Mouse (Mus musculus): ENCODE measurements at regions not wholly inside any gene's neighbourhood (a gene's known extent, or its start where the extent isn't known, plus 50 kb on each side); places are given as distances from the start of the nearest gene placed in this dataset.
"Not testable (repeated sequence)": the region's sequence is repeated elsewhere in the genome, so short reads cannot be mapped to it uniquely, and the experiment has no call there.

GRCm38 (mm10) chr4:49958275-49958674 is 112.7 kb upstream of the Grin3a start:
- DNase-seq (ENCODE audit: extremely low spot score in 1 of 2, low spot score in 2 of 2), result no peak
- intact Hi-C loops (cut with DNase I), result loop anchor here (5.0 kb wide), 2 partner anchors 111 to 266 kb away; partner anchors contain the start of gene Grin3a

- intact Hi-C loops (cut with DNase I), result loop anchor here (5.0 kb wide), 2 partner anchors 110 to 265 kb away; partner anchors contain the start of gene Grin3a
- DNase-seq (ENCODE audit: extremely low spot score in 1 of 2, low spot score in 2 of 2), result no peak
Observed at GRCm38 (mm10) chr4:49956855-49957254, 111.3 kb upstream of the Grin3a start.

DNA sequence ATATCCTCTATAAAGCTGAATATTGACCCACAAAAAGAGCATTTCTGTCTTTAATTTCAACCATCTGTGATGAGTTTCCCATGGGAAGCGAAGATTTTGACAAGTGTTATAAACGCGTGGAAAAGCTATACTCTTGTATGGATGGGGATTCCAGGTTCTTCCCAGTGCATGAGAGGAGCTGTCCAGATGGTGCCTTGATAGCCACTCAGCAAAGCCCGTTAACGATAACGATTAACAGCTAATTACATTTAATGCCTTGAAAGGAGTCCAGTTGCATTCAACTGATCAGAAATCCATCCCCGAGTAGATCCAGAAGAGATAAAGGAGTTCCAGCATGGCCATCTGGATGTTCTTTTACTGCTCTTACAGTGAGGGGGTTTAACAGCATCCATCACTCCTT is 100.8 kb upstream of the Grin3a start:
- DNase-seq (ENCODE audit: extremely low spot score in 1 of 2, low spot score in 2 of 2), result no peak
- intact Hi-C loops (cut with DNase I), result no loop called here

DNA sequence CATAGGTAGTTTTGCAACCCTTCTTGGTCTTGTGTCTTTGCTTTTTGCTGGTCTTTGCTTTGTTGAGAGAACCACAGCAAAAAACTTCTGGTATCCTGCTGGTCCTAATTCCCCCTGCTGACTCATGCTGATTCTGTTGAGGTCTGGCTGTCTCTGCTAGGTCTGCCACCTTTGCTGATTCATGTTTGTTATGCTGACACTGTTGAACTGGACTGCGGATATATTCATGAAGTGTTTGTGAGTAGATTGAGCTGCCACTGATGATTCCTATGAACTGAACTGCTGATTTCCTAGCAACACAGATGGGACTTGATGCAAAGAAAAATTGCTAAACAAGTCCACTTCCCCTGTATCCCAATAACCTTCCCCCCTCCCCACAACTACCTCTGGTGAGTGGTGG is 91.9 kb upstream of the Grin3a start:
- intact Hi-C loops (cut with DNase I), result no loop called here
- DNase-seq (ENCODE audit: extremely low spot score in 1 of 2, low spot score in 2 of 2), result no peak

DNA sequence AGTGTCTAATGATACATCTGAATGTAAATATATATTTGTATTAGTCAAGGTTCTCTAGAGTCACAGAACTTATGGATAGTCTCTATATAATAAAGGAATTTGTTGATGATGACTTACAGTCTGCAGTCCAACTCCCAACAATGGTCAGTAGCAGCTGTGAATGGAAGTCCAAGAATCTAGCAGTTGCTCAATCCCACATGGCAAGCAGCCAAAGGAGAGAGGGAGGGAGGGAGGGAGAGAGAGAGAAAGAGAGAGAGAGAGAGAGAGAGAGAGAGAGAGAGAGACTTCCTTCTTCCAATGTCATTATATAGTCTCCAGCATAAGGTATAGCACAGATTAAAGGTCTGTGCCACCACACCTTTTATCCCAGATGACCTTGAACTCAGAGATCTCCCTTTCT is 84.1 kb upstream of the Grin3a start:
- intact Hi-C loops (cut with DNase I), result not testable (repeated sequence)

GRCm38 (mm10) chr4:49927045-49927444 is 81.5 kb upstream of the Grin3a start:
- DNase-seq (ENCODE audit: extremely low spot score in 1 of 2, low spot score in 2 of 2), result no peak
- intact Hi-C loops (cut with DNase I), result no loop called here

More for the DNA sequence above, 84.1 kb upstream of the Grin3a start:
- DNase-seq (ENCODE audit: extremely low spot score in 1 of 2, low spot score in 2 of 2), result not testable (repeated sequence)

- no peak for DNase-seq (ENCODE audit: extremely low spot score in 1 of 2, low spot score in 2 of 2)
- intact Hi-C loops (cut with DNase I), result no loop called here
Observed at GRCm38 (mm10) chr4:49914221-49914620, 68.7 kb upstream of the Grin3a start.

DNA sequence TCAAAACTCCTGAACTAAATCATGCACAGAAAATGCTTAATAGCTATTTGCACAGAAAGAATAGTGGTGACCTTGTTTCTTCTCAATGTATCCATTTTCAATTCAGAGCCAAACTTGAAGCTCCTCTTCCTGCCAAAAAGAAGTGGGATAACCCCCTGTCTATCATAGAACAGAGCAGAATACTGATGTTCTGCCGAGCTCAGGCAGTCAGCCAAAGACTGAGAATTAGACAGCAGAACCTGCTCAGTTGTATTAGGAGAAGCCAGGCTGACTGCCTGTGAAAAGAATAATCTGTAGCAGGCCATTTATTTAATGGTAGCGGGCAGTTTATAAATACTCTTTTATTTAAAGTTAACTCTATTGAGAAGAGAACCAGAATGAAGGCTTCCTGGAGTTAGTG is 68.1 kb upstream of the Grin3a start:
- DNase-seq (ENCODE audit: extremely low spot score in 1 of 2, low spot score in 2 of 2), result peak; percentile 46 to 68
- intact Hi-C loops (cut with DNase I), result no loop called here

All from left cerebral cortex, postnatal 10 days (tissue).